Mouse (Mus musculus): ENCODE data around the gene Zfp956.
A peak's percentile ranks its signal among the peaks of the same experiment; 100 is the strongest.
"Not testable (repeated sequence)": the region's sequence is repeated elsewhere in the genome, so short reads cannot be mapped to it uniquely, and the experiment has no call there.

The Zfp956 gene

GRCm38 (mm10) chr6:47968166-47968565 lies 15.0 kb downstream of the Zfp956 start:
- DNase-seq (ENCODE audit: low spot score in 2 of 2) = not testable (repeated sequence)

- no peak for DNase-seq (ENCODE audit: low spot score in 2 of 2)
These were observed 21.4 kb downstream of the Zfp956 start for GRCm38 (mm10) chr6:47974599-47974998.

- peak; percentile 54 to 68 for DNase-seq (ENCODE audit: low spot score in 2 of 2)
These were observed 25.7 kb downstream of the Zfp956 start for GRCm38 (mm10) chr6:47978897-47979368.

GRCm38 (mm10) chr6:47983936-47984335 lies 30.7 kb downstream of the Zfp956 start:
- DNase-seq (ENCODE audit: low spot score in 2 of 2) = no peak

GRCm38 (mm10) chr6:47995661-47996060 lies 42.5 kb downstream of the Zfp956 start:
- DNase-seq (ENCODE audit: low spot score in 2 of 2) = no peak

- no peak for DNase-seq (ENCODE audit: low spot score in 2 of 2)
These were observed 57.5 kb downstream of the Zfp956 start for GRCm38 (mm10) chr6:48010727-48011126.
